Mouse (Mus musculus) colon, adult 2 months (tissue): ENCODE data around the gene Gm6685. TPM values are rescaled to one million over a fixed set of nuclear protein-coding genes. Genes with fewer than 3 reads are reported as not detected.

Experiments
- polyA plus RNA-seq: library from polyadenylated mRNA; depleted of rRNA; stranded (reverse); fragments of >200 nt; gene quantifications from 2 replicates; pipeline ENCODE4 v1.2.3, GENCODE M21; 2012; rRNA removed

The Gm6685 gene
- 0.76 and 0.91 TPM in 2 replicates for polyA plus RNA-seq

DNA sequence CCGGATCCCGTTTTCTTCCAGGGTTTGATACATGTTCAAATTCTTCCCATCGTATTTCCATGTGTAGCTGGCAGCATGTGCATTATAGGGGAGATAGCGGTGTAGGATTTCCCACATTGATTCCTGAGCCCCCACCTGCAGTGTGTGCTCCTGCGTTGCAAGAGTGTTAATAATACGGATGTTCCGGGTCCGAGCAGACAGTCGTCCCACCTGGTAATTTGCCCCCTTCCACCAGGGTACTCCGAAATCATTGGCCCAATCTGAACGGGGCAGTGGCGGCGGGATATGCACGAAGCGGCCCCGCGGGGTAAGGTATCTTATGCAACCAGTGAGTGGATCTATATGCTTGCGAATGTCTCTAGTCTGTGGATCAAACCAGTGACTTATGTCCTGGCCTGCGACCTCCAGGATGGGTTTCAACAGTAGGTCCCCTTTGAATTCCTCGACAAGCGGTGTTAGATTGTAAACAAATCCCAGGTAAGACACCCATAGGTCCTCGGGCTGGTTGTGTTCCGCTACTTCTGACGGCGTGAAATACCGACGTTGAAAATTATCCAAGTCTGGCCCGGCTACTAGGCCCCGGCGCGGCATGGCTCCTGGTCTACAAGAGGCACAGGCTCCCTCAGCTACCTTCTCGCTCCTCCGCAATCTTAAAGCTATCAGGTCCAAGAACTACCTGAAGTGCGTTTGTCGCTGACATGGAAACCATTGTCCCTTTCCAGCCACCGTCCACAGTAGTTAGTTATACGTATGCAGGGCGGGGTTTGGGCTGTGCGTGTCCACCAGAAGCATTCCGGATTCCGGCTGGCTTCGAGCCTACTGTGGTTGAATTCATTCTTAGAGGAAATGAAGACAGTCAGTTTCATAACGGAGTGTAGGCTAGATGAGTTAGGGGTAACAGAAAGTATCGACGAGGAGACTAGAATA is at the start of gene Gm6685:
Gm6685 (minus strand) TSS at position 644 of the 927 bp plus-strand sequence.

Other genes starting within 250 kb of the Gm6685 start
- 0.38 and 0.49 TPM in 2 replicates for gene Ccdc85a, start 244.5 kb upstream of the Gm6685 start, polyA plus RNA-seq